Mouse (Mus musculus): ENCODE data around the gene Mmp11.

DNA sequence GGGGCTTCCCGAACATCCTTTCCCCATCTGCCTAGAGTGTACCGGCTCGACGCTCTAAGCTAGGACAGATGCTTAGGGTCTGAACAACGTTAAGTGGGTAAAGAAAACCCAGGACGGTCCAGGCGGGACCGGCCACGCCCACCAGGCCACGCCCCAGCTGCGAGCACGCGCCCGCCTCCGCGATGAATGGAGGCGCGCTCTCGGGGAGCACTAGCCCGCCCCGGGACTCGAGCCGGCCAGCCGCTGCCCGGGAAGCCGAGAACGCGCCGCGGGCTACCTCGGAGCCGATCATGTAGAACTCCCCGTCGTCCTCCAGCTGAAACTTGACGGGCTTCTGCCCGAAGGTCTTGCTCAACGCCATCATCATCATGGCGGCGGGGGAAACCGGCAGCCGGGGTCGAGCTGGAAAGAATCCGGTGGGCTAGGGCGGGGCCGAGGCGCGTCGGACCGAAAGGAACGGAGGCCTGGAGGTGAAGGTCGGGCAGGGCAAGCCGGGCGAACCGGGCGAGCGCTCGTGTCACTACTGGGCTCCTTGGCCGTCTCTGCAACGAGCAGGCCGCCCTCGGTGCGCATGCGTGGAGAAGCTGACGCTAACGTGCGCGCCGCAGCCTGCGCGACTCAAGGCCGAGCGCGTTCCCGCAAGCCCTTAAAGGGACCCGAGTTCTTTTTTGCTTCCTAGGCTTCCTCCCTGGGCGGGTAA is 15.1 kb downstream of the Mmp11 start, which contains the start of gene Smarcb1:
- peak; percentile 83 for TF ChIP-seq POLR2A (IDR thresholded peaks at IDR 0.05; ENCODE audit: borderline replicate concordance, extremely low read depth, insufficient read depth, insufficient read length, poor library complexity, severe bottlenecking)
- no peak for TF ChIP-seq CTCF (IDR thresholded peaks at IDR 0.05; ENCODE audit: borderline replicate concordance, extremely low read depth, insufficient read depth, insufficient read length)
